Mouse (Mus musculus): ENCODE results near the gene Gm21953. TPM values are rescaled to one million over a fixed set of nuclear protein-coding genes. Genes with fewer than 3 reads are reported as not detected.
"Not testable (repeated sequence)": the region's sequence is repeated elsewhere in the genome, so short reads cannot be mapped to it uniquely, and the experiment has no call there.

Gm21953 gene
- polyA plus RNA-seq (2021), result not detected

- in situ Hi-C loops (cut with MboI; ENCODE audit: low pct_unique_long_range_greater_than_20kb); DNase-seq (ENCODE audit: low read depth, low spot score); POLR2A ChIA-PET; H3K27me3 ChIP-seq; CTCF ChIA-PET; ATAC-seq: not testable (repeated sequence)
These were observed at the start of gene Gm21953 for GRCm38 (mm10) chr4:42293967-42294366. Gm21953 (plus strand) TSS chr4:42294267.

- DNase-seq (ENCODE audit: low read depth, low spot score); POLR2A ChIA-PET; CTCF ChIA-PET; in situ Hi-C loops (cut with MboI; ENCODE audit: low pct_unique_long_range_greater_than_20kb); ATAC-seq; H3K27me3 ChIP-seq: not testable (repeated sequence)
These were observed 38.6 kb upstream of the Gm21953 start, which contains the start of gene Ccl21b for GRCm38 (mm10) chr4:42255467-42255866. Ccl21b (plus strand) TSS chr4:42255767.

GRCm38 (mm10) chr4:42318034-42318433, 24.0 kb downstream of the Gm21953 start, which contains the start of gene Fam205a3:
Fam205a3 (plus strand) TSS chr4:42318334.
- H3K27me3 ChIP-seq; CTCF ChIA-PET; in situ Hi-C loops (cut with MboI; ENCODE audit: low pct_unique_long_range_greater_than_20kb); DNase-seq (ENCODE audit: low read depth, low spot score); ATAC-seq; POLR2A ChIA-PET: not testable (repeated sequence)

Other genes starting within 250 kb of the Gm21953 start
- not detected for gene Gm3893, start 203.1 kb upstream of the Gm21953 start, polyA plus RNA-seq (2021)
- gene Gm13304, start 179.4 kb upstream of the Gm21953 start, polyA plus RNA-seq (2021), result not detected
- 0.50 TPM for gene Gm13306, start 140.8 kb upstream of the Gm21953 start, polyA plus RNA-seq (2021)
- 14.7 TPM for gene Gm13305, start 125.7 kb upstream of the Gm21953 start, polyA plus RNA-seq (2021)
- gene Gm10600, start 53.6 kb upstream of the Gm21953 start, polyA plus RNA-seq (2021), result not detected
- gene Ccl21b, start 38.5 kb upstream of the Gm21953 start, polyA plus RNA-seq (2021), result not detected
- not detected for gene Fam205a3, start 24.1 kb downstream of the Gm21953 start, polyA plus RNA-seq (2021)
- not detected for gene Gm21586, start 145.1 kb downstream of the Gm21953 start, polyA plus RNA-seq (2021)
- not detected for gene Gm2163, start 172.5 kb downstream of the Gm21953 start, polyA plus RNA-seq (2021)
- not detected for gene Fam205a2, start 233.9 kb downstream of the Gm21953 start, polyA plus RNA-seq (2021)

Measured in Patski (cell line).